Mouse (Mus musculus) urinary bladder, postnatal 10 days (tissue): ENCODE results near the gene Jph4.

ENCODE experiments used
- DNase-seq: peaks from one replicate; pipeline ENCODE4 v3.0.0; 2022; ENCODE audit warnings: low spot score

The Jph4 gene

GRCm38 (mm10) chr14:55064481-55065370, 52.0 kb downstream of the Jph4 start:
- DNase-seq: no peak

- no peak for DNase-seq
These were observed 53.0 kb downstream of the Jph4 start for GRCm38 (mm10) chr14:55063581-55064381.

- DNase-seq: no peak
These were observed 53.6 kb downstream of the Jph4 start for GRCm38 (mm10) chr14:55063117-55063516.

- no peak for DNase-seq
These were observed 54.1 kb downstream of the Jph4 start for GRCm38 (mm10) chr14:55062626-55063025.

- no peak for DNase-seq
These were observed 54.9 kb downstream of the Jph4 start for GRCm38 (mm10) chr14:55061845-55062244.

GRCm38 (mm10) chr14:55059931-55060330, 56.8 kb downstream of the Jph4 start:
- no peak for DNase-seq

- DNase-seq: no peak
These were observed 57.7 kb downstream of the Jph4 start for GRCm38 (mm10) chr14:55059009-55059408.
